Mouse (Mus musculus) erythroblast, embryonic 14.5 days (primary cell): ENCODE measurements at regions not wholly inside any gene's neighbourhood (a gene's known extent, or its start where the extent isn't known, plus 50 kb on each side); places are given as distances from the start of the nearest gene placed in this dataset.

Experiments
- H3K27me3 ChIP-seq: 2 replicates; pipeline ENCODE4 v1.6.1; 2012; ENCODE audit warnings: inconsistent platforms; ENCODE audit not compliant: control insufficient read depth
- H3K36me3 ChIP-seq: 2 replicates; pipeline ENCODE4 v1.6.1; 2012; ENCODE audit warnings: mild to moderate bottlenecking, inconsistent platforms; ENCODE audit not compliant: control insufficient read depth
- H3K4me1 ChIP-seq: 2 replicates; pipeline ENCODE4 v1.6.1; 2012; ENCODE audit warnings: inconsistent platforms; ENCODE audit not compliant: control insufficient read depth
- H3K4me3 ChIP-seq: replicated peaks from 2 replicates; pipeline ENCODE3; 2012; ENCODE audit warnings: moderate library complexity, mild to moderate bottlenecking, inconsistent platforms
- H3K9me3 ChIP-seq: 2 replicates; pipeline ENCODE4 v1.6.1; 2012; ENCODE audit warnings: low read length, inconsistent platforms, mixed read lengths; ENCODE audit not compliant: control insufficient read depth
- GATA1 ChIP-seq: IDR thresholded peaks from 2 replicates; pipeline ENCODE4 v1.6.1; 2012; ENCODE audit warnings: low read length, inconsistent platforms, mixed read lengths
- TAL1 ChIP-seq: IDR thresholded peaks from 3 replicates; pipeline ENCODE4 v1.6.1; 2012; ENCODE audit warnings: low read length, inconsistent platforms, mixed read lengths

DNA sequence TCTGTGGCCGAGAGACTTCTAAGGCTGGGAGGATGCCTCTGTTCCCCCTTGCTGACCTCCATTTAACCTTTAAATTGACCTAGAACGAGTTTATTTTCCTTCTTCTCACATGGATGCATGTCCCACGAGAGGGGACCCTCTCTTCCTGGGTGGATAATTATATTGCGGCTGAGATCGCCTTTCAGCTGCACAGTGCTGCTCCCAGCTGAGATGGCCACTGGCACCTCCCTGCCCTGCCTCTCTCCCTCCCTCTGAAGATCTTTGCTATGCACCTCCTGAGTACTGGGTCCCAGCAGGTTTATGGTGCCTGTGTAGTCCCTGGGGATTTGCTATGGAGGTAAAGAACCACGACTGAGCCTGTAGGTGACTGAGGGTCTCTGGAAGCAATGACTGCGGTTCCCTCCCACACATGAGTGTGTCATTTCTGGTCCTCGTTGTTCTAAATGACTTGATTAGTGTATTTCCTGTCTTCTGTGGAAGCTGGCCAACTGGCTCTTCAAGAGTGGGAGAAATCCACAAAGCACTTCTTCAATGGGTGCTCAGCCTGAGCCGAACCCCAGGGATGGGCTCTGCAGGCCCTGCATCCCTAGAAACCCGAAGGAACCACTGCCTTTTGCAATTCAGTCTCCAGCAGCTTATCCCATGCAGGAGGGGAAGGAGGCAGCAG is 275.9 kb downstream of the Tshz3 start:
- no peak for TF ChIP-seq TAL1
- TF ChIP-seq GATA1 = no peak
- Histone ChIP-seq H3K4me3 (no peak overlapping the region), H3K9me3 (no peaks in the 10 kb centered on the region)

DNA sequence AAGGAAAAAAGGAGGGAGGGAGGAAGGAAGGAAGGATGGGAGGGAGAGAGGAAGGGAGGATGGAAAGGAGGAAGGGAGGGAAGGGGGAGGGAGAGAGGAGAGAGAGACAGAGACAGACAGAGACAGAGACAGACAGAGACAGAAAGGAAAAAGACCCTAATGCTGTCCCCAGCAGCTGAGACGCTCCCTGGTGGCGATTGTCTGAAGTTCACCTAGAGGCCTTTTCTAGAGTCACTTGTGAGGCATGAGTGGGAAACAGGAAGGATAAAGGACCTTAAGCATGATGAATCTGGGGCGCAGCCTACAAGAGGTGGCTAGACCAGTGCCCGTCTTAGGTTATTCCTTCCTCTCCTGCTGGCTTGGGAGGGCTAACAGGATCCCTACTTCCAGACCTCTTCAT is 276.7 kb downstream of the Tshz3 start:
- H3K36me3 ChIP-seq = no peaks in the 10 kb centered on the region
- H3K4me1 ChIP-seq = no peaks in the 10 kb centered on the region
- H3K27me3 ChIP-seq = no peaks in the 10 kb centered on the region
- TF ChIP-seq TAL1 (no peak), GATA1 (no peak)
- H3K4me3 ChIP-seq = no peak overlapping the region
- no peaks in the 10 kb centered on the region for H3K9me3 ChIP-seq

More for the DNA sequence above, 275.9 kb downstream of the Tshz3 start:
- H3K36me3 ChIP-seq = no peaks in the 10 kb centered on the region
- no peaks in the 10 kb centered on the region for H3K4me1 ChIP-seq
- H3K27me3 ChIP-seq = no peaks in the 10 kb centered on the region

DNA sequence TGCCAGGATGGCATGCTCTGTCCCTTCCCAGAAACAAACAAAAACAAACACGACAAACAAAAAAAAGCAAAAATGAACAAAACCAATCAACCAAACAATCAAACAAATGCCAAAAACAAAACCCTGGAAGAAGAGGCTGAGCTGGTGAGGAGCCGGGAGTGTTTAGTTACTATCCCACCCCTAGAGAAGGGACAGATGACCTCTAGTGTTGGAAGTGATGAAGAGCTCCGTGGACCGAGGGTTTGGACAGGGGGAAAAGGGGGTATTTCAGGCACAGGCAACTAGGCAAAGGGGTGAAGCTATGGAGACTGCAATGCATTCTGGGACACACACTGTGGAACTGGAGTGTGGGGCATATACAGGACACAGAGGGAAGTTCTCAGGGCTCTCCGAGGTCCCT is 277.6 kb downstream of the Tshz3 start:
- Histone ChIP-seq H3K27me3 (no peaks in the 10 kb centered on the region), H3K4me1 (no peaks in the 10 kb centered on the region), H3K36me3 (no peaks in the 10 kb centered on the region), H3K4me3 (no peak overlapping the region), H3K9me3 (no peaks in the 10 kb centered on the region)
- TF ChIP-seq TAL1 (no peak), GATA1 (no peak)

DNA sequence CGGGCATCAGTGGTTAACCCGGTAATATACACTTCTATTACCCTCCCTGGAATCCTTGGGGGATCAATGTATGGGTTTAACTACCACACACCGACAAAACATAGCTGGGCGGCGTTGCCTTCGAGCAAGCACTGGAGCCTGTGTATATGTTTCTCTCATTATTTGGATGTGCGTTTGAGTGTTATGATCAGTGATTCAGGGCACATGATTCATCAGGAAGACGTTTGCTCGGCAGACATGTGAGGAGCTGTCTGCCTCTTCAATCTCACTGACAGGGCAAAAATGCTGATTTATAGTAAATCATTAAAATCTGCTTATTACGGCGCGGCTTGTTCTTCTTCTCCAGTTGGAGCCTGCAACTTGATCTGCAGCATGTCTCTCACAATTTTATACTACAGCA is 279.9 kb downstream of the Tshz3 start:
- H3K4me3 ChIP-seq = no peak overlapping the region
- no peaks in the 10 kb centered on the region for H3K36me3 ChIP-seq
- no peak for TF ChIP-seq GATA1
- TF ChIP-seq TAL1 = no peak
- peaks cover 2% of the 10 kb centered on the region; the same call in 1 of the 2 replicates for H3K9me3 ChIP-seq
- no peaks in the 10 kb centered on the region for H3K27me3 ChIP-seq
- no peaks in the 10 kb centered on the region for H3K4me1 ChIP-seq

DNA sequence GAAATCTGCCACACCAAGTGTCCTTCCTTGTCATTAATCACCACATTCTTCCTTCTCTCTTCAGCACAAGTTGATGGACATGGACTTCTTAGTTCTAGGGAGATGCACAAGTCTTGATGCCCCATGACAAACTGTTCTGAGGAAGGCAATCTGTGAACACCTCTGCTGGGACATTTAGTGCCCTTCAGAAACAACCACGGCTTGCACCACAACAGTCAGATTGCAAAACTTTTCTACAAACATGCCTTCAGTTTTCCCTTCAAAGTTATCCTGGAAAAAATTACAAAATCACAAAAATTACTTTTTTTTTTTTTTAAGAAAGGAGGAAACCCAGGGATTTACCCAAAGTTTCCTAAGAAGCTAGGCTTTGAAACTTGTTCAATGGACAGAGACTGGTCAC is 291.5 kb downstream of the Tshz3 start:
- Histone ChIP-seq H3K4me1 (no peaks in the 10 kb centered on the region), H3K4me3 (no peak overlapping the region), H3K36me3 (no peaks in the 10 kb centered on the region), H3K9me3 (peaks cover 8% of the 10 kb centered on the region; the same call in 1 of the 2 replicates), H3K27me3 (no peaks in the 10 kb centered on the region)
- TF ChIP-seq GATA1 (no peak), TAL1 (no peak)

DNA sequence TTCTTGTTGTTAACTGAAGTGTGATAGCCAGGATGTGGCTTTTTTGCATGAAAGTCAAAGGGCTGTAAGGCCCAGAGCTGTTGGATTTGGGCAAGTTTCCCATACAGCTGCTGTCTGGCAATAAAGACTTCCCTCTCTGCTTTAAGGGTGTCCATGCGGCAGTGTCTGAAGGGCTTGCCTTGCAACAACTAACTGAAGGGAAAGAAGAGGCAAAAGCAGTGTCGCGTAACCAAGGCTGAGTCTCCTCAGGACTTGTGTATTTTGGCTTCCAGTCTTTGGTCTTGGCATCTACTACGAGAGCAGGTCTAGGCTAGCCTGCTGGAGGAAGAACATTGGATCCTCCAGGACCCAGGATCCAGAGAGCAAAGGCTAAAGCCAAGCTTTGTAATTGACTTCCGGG is 306.7 kb downstream of the Tshz3 start:
- TF ChIP-seq GATA1 (no peak), TAL1 (no peak)
- Histone ChIP-seq H3K36me3 (no peaks in the 10 kb centered on the region), H3K9me3 (0 out of 2 replicates have a peak, but pooled peaks cover 2% of the 10 kb centered on the region), H3K4me1 (no peaks in the 10 kb centered on the region), H3K4me3 (no peak overlapping the region), H3K27me3 (no peaks in the 10 kb centered on the region)

DNA sequence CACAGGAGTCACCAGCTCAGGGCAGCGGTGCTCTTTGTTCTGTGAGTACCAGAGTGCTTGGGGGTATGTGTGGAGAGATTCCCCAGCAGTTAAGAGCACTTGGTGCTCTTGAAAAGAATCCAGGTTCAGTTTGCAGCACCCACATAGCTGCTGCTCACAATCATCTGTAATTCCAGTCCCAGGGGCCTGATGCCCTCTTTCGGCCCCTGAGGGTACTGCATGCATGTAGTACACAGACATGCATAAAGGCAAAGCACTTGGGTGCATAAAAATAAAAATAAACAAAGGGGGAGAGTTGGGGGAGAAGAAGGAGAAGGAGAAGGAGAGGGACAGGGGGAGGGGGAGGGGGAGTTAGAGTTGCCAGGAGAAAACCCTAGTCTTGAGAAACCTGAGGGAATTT is 307.8 kb downstream of the Tshz3 start:
- Histone ChIP-seq H3K27me3 (no peaks in the 10 kb centered on the region), H3K4me3 (no peak overlapping the region), H3K9me3 (0 out of 2 replicates have a peak, but pooled peaks cover 2% of the 10 kb centered on the region), H3K36me3 (no peaks in the 10 kb centered on the region), H3K4me1 (no peaks in the 10 kb centered on the region)
- no peak for TF ChIP-seq TAL1
- TF ChIP-seq GATA1 = no peak

DNA sequence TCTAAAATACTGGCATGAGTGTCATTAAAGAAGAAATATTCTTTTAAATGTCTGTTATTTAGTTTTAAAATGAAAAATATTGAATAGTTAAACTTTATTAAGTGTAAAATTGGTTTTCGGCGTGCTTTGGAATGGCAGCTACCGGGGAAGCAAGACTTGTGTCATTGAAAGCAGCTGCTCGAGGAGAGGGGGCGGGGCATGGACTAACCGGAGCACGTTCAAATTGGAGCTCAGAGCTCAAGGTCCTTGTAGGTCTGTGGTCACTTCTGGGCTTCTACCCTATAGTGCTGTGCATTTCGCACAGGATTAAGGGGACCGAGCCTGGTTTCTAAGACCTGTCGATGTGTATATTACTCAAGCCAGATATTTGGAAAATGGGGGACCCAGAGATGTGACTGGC is 309.0 kb downstream of the Tshz3 start:
- no peaks in the 10 kb centered on the region for H3K36me3 ChIP-seq
- H3K9me3 ChIP-seq = 0 out of 2 replicates have a peak, but pooled peaks cover 2% of the 10 kb centered on the region
- TF ChIP-seq GATA1 (no peak), TAL1 (no peak)
- no peaks in the 10 kb centered on the region for H3K27me3 ChIP-seq
- H3K4me1 ChIP-seq = no peaks in the 10 kb centered on the region
- no peak overlapping the region for H3K4me3 ChIP-seq

DNA sequence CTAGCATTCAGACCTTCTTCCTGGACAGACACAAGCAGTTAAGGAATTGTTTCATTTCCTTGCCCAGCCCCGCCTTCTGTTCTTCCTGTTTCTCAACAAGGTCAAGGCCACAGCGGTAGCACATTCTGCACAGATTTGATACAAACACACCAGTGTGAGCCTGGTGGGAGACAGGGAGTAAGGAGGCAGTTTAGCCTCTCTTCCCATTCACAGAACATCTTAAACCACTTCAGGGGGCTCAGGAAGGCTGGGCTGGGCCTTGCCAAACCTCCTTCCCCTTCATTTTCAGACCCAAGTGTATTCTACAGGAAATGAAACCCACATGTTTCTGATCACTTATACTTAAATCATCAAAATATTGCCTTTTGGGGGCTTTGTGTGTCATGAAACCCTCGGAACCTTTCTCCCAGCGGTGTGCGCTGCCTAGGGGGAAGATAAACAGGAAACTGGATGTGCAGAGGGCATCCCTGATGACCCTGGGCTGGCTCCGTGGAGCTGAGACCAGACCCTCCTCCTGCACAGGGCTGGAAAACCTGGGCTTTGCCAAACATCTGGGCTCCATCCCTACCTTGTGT is 313.3 kb downstream of the Tshz3 start:
- H3K9me3 ChIP-seq = 0 out of 2 replicates have a peak, but pooled peaks cover 2% of the 10 kb centered on the region
- H3K27me3 ChIP-seq = no peaks in the 10 kb centered on the region
- TF ChIP-seq TAL1 (no peak), GATA1 (no peak)
- H3K4me1 ChIP-seq = no peaks in the 10 kb centered on the region
- no peak overlapping the region for H3K4me3 ChIP-seq
- no peaks in the 10 kb centered on the region for H3K36me3 ChIP-seq
